Mouse (Mus musculus): ENCODE measurements around the gene Ppfibp1.

Gene Ppfibp1

DNA sequence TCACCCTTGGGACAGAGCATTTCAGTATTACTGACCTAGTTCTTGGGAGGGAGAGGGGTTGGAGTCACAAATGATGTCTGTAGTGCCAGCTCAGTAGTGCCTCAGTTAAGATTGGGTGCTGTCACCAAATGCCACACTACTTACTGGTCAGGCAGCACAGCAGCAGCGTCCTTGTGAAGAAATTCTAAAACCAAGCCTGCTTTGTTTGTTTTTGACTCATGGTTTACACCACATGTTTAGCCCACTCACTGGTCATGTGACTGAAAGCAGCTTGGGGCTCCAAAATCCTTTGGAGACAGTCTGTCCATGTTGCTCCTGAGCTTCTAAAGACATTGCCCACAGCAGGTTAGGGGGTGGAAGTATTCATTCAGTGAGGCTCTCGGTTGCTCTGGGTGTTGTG lies 4.9 kb upstream of the Ppfibp1 start:
- no peak for DNase-seq

- DNase-seq = no peak
These were observed 4.1 kb upstream of the Ppfibp1 start for GRCm38 (mm10) chr6:146884171-146884570.

- DNase-seq = no peak
These were observed 3.4 kb upstream of the Ppfibp1 start for GRCm38 (mm10) chr6:146884851-146885250.

GRCm38 (mm10) chr6:146888660-146889490 lies 588 bp downstream of the Ppfibp1 start:
- DNase-seq = no peak

DNA sequence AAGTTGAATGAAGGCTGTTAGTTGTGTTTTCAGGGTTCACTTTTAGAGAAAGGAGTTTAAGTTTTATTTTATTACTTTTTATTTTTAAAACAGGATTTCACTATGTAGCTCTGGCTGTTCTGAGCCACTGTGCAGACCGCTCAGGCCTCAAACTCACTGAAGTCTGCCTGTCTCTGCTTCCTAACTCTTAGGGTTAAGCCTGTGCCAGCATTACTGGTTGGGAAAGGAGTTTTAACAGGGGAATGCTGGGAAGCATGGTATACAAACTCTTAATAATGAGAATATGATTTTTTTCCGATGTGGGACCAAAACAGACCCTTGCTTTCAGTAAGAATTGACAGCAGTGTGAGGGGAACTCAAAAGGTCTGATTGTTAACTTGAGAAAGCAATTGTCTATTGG lies 1.9 kb downstream of the Ppfibp1 start:
- no peak for DNase-seq

DNA sequence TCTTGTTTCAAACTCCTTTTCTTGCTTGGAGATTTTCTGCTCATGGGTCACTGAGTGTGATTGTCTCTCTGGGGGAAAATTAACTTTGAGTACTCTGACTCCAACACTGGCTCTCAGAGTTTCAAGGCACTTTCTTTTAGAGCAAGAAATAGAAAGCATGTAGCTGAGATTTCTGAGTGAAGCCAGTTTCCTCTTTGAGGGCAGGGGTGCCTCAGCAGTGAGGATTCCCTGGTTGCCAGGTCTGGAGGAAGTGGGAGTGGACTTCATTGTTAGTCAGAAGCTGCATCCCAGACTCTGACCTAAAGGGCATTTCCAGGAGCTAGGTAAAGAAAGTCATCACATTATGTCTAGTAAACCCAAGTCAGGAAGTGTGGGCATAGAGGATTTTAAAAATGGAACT lies 2.3 kb downstream of the Ppfibp1 start:
- no peak for DNase-seq

DNA sequence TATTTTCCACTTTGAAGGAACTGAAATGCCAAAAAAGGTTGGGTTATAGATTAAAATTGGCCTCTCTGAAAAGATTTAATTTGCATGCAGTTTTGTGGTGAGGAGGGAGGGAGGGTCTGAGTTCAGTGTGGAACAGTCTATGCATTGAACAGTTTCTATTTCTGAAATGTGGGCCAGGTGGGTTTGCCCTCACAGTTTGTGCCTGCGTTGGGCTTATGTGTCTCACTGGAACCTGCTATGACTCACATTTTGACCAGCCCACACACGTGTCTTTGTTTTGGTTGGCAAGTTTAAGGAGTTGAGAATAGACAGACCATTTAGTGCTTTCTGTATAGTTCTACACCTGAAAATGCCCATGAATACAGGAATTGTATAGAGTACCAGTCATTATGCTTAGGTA lies 5.6 kb downstream of the Ppfibp1 start:
- no peak for DNase-seq

DNA sequence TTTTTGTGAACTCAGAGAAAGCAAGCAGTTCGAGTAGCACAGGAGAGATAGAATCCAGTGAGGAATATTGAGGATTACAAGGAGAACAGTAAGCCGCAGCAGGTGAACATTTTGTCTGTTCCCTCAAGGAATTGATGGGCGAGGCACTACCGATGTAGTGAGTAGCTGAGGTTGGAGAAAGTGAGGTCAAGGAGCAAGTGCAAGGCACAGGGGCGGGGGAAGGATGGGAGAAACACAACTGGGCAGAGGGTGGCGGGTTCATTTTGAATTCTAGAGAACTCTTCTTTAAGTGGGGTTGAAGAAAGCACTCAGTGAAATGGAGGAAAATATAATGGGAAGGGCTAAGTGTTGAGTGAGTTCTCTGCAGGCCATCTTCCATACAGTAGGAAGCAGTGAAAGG lies 10.4 kb downstream of the Ppfibp1 start:
- no peak for DNase-seq

GRCm38 (mm10) chr6:146899647-146900046 lies 11.4 kb downstream of the Ppfibp1 start:
- no peak for DNase-seq

DNA sequence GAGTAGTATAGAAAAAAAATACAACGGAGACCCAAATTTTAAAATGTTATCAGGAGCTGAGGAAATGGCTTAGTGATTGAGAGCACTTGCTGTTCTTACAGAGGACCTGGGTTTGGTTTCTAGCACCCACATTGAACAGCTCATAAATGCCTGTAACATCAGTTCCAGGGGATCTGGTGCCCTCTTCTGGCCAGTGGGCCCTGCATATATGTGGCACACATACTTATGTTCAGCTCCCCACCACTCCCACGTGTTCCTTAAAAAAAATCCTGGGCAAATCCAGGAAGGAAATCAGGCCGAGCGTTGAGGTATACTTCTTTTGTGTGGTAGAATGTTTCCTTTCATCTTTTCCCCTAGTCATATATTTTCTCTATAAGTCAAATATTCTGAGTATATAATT lies 13.6 kb downstream of the Ppfibp1 start:
- no peak for DNase-seq

DNA sequence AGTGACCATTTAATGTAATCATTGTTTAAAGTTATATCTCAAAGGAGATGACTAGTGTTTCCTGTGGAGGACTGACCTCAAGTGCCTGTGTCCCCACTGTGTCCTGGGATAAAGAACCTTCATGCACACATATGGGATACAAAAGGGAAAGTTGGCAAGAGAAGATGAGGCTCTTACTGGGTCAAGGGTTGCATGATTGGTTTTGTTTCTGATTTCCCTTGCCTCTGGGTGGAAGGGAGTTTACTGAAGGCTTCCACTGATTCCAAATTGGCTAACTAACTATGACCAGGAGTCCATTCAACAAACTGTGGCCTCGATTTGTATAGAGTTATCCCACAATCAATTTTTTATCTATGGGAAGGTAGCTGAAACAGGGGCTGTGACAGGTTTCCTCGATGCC lies 15.3 kb downstream of the Ppfibp1 start:
- DNase-seq = no peak

DNA sequence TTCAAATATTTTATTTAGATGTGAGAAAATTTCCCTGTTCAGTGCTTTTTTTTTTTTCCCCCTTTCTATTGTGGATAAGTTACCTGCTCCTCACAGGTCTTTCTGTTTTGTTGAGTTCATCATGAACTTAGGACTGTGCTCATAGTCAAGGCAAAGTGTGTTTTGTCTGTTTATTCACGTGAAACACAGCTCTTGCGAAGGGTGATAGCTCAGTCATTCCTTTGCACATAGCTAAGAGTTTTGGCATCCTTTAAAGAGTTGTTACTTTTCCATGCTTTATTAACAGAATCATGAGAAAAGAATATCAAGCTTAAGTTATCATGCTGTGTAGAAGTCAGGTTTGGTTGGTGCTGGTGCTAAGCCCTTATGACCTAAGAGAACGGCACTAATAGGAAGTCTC lies 16.4 kb downstream of the Ppfibp1 start:
- DNase-seq = peak in 1 of 2 experiments; percentile 59

- no peak for DNase-seq
These were observed 17.9 kb downstream of the Ppfibp1 start for GRCm38 (mm10) chr6:146906000-146906786.

DNA sequence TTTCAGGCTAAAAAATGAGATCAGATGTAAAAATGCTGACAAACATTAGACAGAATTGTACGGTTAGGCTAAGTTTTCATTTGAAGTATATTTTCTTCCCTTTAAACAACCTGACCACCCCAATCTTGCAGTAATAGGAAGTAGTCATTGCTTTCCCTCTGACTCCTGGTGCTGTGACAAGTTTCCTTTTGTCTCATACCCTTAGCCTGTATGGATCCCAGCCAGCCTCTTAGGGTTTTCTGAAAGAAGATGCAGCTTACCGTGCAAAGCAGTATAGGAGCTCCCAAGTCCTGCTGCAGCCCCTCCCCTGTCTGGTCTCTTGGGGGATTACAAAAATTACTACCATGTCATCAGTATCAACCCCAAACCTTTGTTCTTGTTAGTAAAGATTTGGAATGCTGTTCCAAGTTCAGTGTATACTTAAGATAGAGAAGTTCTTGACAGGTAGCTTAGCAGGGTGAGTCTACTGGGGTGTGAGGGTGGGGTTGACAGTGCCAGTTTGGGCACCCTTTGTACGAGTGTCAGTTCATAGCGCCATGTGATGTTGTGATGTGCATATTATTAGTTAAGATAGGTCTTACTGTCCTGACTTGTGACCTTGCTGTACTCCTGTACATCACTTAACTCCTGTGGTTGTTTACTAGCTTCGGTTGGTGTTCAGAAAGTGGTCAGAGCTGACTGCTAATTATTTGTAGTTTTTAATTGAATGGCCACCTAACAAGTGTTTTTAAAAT lies 18.9 kb downstream of the Ppfibp1 start:
- DNase-seq = no peak

- DNase-seq = peak; percentile 52 to 79
These were observed 19.5 kb downstream of the Ppfibp1 start for GRCm38 (mm10) chr6:146907795-146908190.

- no peak for DNase-seq
These were observed 20.5 kb downstream of the Ppfibp1 start for GRCm38 (mm10) chr6:146908801-146909200.

DNA sequence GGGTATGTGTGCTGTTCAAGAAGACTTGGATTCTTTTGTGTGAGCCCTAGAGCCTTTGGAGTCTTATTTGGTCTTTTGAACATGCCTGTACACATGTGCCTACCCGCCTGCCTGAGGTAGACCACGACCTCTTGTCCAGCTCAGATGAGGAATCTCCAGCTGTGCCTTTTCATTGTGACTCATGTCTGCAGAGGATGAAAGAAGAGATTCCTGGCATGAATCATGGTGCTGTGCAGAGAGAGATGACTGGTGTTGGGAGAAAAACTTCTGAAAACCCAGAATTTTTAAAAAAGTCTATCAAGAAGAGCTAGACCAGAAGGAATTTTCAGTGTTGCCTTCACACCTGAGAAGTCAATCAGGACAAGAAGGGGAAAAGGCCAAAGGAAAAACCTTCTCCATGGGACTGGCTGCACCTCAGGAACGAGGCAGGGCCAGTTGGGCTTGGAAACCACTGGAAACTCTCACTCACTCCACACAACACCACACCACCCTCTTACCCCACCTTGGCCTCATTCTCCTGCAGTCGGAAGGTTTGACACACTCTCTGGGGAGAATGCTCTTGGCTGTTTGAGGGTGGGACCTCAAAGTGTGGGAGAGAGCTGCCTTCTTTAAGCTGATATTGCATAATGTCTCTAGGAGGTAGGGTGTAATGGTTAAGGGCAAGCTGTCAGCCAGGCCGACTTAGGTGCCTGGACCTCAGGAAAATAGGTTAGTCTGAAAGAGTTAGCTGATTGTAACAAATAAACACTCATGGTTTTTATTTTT lies 21.6 kb downstream of the Ppfibp1 start:
- DNase-seq = no peak

DNA sequence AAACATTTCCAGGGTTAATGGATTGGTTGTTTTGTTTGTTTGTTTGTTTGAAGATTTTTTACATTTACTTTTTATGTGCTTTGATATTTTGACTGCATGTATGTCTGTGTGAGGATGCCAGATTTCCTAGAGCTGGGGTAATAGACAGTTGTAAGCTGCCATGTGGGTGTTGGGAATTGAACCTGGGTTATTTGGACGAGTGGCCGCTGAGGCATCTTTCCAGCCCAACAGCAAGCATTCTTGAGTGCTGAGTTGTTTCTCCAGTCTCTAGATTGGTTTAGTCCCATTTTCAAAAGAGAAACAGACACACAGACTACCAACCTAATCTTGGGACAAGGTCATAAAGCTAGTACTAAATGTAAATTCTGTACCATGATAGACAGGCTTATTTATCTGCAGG lies 22.5 kb downstream of the Ppfibp1 start:
- DNase-seq = no peak

GRCm38 (mm10) chr6:146912835-146913488 lies 24.7 kb downstream of the Ppfibp1 start:
- peak; percentile 75 to 76 for DNase-seq

GRCm38 (mm10) chr6:146913489-146914198 lies 25.4 kb downstream of the Ppfibp1 start:
- DNase-seq = no peak

GRCm38 (mm10) chr6:146915808-146916207 lies 27.5 kb downstream of the Ppfibp1 start:
- no peak for DNase-seq
